Mouse (Mus musculus) central nervous system, embryonic 11.5 days (tissue): ENCODE measurements around the gene Dll4. TPM values are rescaled to one million over a fixed set of nuclear protein-coding genes. Genes with fewer than 3 reads are reported as not detected.

ENCODE experiments used
- polyA plus RNA-seq: library from polyadenylated mRNA; depleted of rRNA; stranded (reverse); fragments of >200 nt; gene quantifications from 2 replicates; pipeline ENCODE4 v1.2.3, GENCODE M21; 2012; rRNA removed

Gene Dll4
- 4.0 and 5.0 TPM in 2 replicates for polyA plus RNA-seq

DNA sequence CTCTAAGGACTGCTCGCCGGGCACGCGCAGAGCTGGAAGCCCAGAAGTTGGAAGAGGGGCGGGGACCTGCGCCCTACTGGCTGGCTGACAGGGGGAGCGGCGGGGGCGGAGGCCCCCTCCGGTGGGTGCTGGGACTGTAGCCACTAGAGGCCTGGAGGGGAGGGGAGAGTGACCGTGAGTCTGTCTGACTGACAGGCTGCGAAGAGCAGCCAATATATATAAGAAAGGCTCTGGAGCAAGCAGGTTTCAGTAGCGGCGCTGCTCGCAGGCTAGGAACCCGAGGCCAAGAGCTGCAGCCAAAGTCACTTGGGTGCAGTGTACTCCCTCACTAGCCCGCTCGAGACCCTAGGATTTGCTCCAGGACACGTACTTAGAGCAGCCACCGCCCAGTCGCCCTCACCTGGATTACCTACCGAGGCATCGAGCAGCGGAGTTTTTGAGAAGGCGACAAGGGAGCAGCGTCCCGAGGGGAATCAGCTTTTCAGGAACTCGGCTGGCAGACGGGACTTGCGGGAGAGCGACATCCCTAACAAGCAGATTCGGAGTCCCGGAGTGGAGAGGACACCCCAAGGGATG, at the start of gene Dll4:
Gene Dll4 (plus strand): TSS at position 217 of the 576 bp plus-strand sequence.

DNA sequence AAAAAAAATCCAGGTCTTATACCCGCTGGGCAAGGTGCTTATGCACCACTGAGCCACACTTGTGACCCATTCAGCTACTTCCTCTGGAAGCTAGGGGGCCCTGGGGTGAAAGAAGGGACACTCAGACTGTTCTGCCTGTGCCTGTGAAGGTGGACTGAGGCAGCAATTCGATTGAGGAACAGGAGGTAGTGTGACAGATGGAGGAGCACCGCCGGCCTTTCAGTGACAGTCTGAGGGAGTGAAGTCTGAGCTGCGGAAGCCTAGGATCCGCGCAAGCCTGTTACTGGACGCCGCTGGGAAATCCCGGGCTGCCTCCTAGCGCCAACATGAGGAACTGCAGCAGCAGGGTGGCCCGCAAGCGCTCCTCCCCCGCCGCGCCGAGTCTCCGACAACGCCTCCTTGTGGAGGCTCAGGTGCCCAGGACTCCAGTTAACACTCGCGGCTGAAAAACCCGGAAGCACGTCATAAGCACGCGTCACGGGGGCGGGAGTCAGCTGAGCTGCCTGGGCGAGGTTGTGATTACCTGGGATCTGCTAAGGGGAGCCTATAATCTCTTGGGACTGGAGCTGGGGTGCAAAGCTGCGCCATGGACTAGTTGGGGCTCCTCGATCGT, 37.2 kb upstream of the Dll4 start, which contains the start of gene Vps18:
Gene Vps18 (plus strand): TSS at position 471 of the 613 bp plus-strand sequence.

DNA sequence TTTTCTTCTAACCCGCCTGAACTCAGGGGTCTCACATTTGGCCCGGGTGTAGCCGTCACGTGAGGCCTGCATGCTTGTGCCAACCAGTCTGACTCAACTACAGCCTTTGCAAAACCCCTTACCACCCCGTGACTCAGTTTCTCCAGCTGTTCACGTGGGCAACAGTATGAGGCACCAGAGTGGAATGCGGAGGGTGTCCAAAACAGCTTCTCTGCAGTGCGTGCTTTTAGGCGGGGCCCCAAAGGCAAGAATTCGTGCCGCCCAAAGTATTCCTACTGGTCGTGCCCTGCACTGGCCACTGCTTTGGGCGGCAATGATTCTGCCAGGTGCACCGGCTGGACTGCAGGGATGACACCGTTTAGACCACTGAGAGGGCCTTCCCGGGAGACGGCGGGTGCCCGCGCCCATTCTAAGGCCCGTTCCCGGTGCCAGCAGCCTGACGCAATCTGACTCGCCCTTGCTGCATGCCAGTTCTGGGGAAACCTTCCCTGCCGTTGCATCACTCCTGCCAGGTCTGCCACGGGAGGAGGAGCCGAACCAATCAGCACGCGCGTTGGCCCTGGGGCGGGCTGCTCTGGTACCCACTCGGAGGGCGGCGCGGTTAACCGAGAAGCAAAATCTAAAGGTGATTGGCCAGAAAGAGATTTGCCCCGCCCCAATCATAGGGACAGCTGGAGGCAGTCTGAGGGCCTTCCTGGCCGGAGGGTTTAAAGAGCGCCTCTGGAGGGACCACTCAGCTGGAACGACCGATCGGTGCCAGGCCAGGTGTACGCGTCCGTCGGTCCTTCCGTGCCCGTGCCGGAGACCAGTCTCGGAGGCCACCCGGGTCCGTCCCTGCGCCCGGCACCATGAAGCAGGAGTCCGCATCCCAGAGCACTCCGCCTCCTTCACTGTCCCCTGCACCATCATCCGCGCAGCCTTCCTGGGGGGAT, 25.2 kb downstream of the Dll4 start, which contains the start of gene Chac1:
Gene Chac1 (plus strand): TSS at position 675 of the 932 bp plus-strand sequence.

Other genes starting within 250 kb of the Dll4 start
- 52.8 and 53.0 TPM in 2 replicates for gene Rad51, start 213.0 kb upstream of the Dll4 start, polyA plus RNA-seq
- 32.3 and 40.1 TPM in 2 replicates for gene Rmdn3, start 168.8 kb upstream of the Dll4 start, polyA plus RNA-seq
- 1.8 and 3.3 TPM in 2 replicates for gene Gchfr, start 158.0 kb upstream of the Dll4 start, polyA plus RNA-seq
- 0.02 TPM in 1 of 2 replicates, not detected in the other for gene Gm14137, start 151.3 kb upstream of the Dll4 start, polyA plus RNA-seq
- gene Zfyve19, start 117.2 kb upstream of the Dll4 start, polyA plus RNA-seq: 42.1 and 53.1 TPM in 2 replicates
- 35.0 and 61.3 TPM in 2 replicates for gene Dnajc17, start 117.0 kb upstream of the Dll4 start, polyA plus RNA-seq
- gene Ppp1r14d, start 95.9 kb upstream of the Dll4 start, polyA plus RNA-seq: 0.06 TPM in 1 of 2 replicates, not detected in the other
- gene Spint1, start 88.4 kb upstream of the Dll4 start, polyA plus RNA-seq: 1.6 and 2.7 TPM in 2 replicates
- 0.98 and 1.7 TPM in 2 replicates for gene Rhov, start 54.5 kb upstream of the Dll4 start, polyA plus RNA-seq
- 14.3 and 16.2 TPM in 2 replicates for gene Vps18, start 37.0 kb upstream of the Dll4 start, polyA plus RNA-seq
- 0.59 and 1.0 TPM in 2 replicates for gene Chac1, start 25.4 kb downstream of the Dll4 start, polyA plus RNA-seq
- 14.3 and 15.8 TPM in 2 replicates for gene Ino80, start 151.9 kb downstream of the Dll4 start, polyA plus RNA-seq
- 0.30 and 0.52 TPM in 2 replicates for gene Exd1, start 221.8 kb downstream of the Dll4 start, polyA plus RNA-seq
- 34.1 and 56.9 TPM in 2 replicates for gene Chp1, start 221.9 kb downstream of the Dll4 start, polyA plus RNA-seq